Mouse (Mus musculus): ENCODE results near the gene Gm9.
A peak's percentile ranks its signal among the peaks of the same experiment; 100 is the strongest.
"Not testable (repeated sequence)": the region's sequence is repeated elsewhere in the genome, so short reads cannot be mapped to it uniquely, and the experiment has no call there.

The Gm9 gene

DNA sequence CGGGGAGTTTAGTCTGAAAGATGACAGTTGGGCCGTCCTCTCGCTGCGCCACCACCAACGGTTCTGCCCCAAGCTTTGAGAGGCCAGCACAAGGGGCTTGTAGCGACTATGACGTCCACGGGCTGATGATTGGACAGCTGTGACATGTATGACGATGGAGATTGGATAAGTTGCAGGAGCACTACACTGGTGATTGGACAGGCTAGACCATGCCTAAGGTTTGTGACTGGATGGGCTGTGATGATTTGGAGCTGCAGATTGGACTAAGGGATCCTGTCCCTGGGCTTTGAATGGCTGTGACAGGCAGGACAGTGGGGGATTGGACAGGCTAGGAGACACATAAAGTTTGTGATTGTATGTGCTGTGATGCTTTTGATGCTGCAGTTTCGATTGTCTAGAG, at the start of gene Gm9:
TSS of gene Gm9 (minus strand) at position 101 of the 400 bp plus-strand sequence.
- no peak for DNase-seq (ENCODE audit: low read depth, low spot score)

DNA sequence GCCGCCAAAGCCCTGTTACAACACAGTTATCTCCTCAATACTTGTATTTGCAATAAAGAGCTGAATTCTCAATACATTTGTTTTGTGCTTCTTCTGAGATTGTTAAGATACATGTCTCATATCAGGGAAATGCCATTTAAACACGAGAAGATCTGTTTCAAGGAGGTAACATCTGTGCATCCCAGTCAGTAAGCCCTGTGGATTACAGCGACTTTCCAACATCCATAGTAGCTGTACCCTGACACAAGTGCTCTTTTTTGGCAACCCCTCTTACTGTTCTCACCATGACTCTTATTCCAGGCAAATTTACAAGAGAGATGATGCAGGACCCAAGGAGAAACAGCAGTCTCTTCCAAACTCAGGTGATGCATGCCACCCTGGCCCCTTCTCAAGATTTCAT, 38.8 kb upstream of the Gm9 start, which contains the start of gene Rhox3a:
TSS of gene Rhox3a (plus strand) at position 301 of the 400 bp plus-strand sequence.
- DNase-seq (ENCODE audit: low read depth, low spot score): not testable (repeated sequence)

DNA sequence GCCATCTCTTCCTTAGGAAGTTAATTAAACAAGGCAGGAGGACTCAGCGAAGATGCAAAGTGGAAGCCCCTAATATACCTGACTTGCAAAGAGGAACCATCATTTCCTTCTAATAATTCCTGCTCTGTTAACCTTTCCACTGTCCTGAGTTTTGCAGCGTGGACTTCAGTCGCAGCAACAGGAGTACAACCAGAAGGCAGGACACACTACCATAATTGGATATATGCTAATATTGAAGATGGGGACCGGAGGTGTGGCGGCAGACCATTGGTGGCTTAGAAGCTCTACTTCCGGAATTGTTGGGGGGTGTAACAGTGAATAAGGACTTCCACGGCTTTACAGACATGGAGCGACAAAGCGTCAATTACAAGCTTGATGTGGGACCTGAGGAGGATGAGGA, 33.8 kb upstream of the Gm9 start, which contains the start of gene Rhox2a:
TSS of gene Rhox2a (plus strand) at position 301 of the 400 bp plus-strand sequence.
- not testable (repeated sequence) for DNase-seq (ENCODE audit: low read depth, low spot score)

DNA sequence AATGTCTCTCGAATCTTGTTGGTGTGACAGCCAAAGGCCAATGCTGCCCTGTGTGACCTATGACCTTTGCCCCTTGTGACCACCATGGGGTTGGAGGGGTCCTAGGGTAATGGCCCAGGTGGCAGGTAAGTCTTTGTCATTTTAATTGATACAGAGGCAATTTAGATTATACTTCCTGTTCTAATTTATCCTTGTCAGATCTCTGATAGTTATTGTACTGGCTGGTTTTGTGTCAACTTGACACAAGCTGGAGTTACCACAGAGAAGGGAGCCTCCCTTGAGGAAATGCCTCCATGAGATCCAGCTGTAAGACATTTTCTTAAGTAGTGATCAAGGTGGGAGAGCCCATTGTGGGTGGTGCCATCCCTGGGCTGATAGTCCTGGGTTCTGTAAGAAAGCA, 11.3 kb upstream of the Gm9 start, which contains the start of gene Rhox1:
TSS of gene Rhox1 (minus strand) at position 101 of the 400 bp plus-strand sequence.
- not testable (repeated sequence) for DNase-seq (ENCODE audit: low read depth, low spot score)

DNA sequence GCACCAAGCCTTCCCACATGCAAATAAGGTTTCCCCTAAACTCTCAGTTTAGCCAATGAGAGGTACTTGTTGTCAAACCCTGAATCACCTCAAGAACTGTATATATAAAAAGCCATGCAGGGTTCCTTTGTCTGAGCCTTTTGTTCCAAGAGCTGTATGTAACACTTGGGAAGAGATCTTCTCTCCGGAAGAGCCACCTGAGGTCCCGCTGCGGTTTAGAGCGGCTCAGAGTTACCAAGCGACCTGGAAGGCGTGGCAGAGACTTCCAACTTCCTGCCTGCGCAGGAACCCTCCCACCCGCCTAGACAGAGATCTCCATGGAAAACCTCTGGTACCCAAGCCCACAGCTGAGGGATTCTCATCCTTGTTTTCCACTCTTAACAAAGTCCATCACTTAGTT, 12.2 kb downstream of the Gm9 start:
- no peak for DNase-seq (ENCODE audit: low read depth, low spot score)

DNA sequence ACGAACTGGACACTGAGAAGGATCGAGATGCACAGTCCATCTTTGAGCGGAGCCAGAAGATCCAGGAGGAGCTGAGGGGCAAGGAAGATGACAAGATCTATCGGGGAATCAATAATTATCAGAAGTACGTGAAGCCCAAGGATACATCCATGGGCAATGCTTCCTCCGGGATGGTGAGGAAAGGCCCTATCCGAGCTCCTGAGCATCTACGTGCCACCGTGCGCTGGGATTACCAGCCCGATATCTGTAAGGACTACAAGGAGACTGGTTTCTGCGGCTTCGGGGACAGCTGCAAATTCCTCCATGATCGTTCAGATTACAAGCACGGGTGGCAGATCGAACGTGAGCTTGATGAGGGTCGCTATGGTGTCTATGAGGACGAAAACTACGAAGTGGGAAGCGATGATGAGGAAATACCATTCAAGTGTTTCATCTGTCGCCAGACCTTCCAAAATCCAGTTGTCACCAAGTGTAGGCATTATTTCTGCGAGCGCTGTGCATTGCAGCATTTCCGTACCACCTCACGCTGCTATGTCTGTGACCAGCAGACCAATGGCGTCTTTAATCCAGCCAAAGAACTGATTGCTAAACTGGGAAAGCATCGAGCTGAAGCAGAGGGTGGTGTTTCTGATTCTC, 19.0 kb downstream of the Gm9 start:
- no peak for DNase-seq (ENCODE audit: low read depth, low spot score)

DNA sequence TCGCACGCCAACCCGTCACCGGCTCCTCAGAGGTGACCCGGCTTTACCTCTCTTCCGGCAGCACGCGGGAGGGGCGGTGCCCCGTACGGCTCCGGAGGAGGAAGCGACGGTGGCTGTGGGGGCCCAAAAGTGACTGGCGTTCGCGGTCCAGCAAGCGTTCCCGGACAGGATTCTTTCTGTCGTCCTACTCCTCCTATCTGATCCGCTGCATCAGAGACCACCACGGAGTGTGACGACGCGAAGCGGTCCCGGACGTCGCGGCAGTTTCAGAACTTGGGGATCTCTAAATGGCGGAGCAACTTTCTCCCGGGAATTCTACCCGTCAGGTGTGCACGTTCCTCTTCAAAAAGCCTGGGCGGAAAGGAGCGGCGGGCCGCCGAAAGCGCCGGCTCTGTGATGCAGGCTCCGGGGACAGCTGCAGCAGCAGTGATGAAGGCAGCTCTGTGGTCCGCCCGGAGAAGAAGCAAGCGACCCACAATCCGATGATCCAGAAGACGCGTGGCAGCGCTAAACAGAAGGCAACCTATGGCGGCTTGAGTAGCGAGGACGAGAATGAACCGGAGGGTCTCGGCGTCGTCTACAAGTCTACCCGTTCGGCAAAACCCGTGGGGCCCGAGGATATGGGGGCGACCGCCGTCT, 19.6 kb downstream of the Gm9 start, which contains the start of the genes Ndufa1 and Rnf113a1:
TSS of gene Ndufa1 (minus strand) at position 59 of the 639 bp plus-strand sequence.
TSS of gene Rnf113a1 (plus strand) at position 141 of the 639 bp plus-strand sequence.
- DNase-seq (ENCODE audit: low read depth, low spot score): peak; percentile 55

DNA sequence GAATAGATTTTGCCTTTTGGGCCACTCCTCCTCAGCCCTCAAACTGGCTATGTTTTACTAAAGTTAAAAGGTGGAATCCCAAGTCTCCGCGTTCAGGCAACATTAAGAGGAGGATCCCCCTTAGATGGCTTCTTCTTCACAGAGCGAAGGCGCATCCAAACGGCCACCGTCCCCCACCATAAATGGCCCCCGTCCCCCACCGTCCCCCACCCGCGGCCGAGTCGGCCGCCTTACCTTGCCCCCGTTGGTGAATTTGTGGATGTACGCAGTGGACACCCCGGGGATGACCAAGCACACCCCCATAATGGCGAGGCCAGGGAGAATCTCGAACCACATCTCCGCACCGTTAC, 20.1 kb downstream of the Gm9 start:
- DNase-seq (ENCODE audit: low read depth, low spot score): no peak

DNA sequence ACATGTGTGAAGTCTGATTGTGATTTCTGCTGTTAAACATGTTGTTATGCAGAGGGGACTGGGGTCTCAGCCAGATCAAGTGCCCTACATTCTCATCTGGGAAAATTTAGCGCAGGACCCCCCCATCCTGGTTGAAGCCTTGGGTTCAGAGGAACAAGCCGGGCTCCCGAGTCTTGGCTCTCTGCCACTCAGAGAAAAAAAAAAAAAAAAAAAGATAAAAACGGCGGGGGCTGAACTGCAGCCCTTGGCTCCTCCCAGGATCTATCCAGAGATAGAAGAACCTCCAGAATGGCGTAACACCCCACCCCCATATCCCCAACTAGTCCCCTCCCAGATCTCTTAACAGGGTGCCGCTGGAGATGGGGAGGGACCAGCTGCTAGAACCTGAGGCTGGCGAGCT, 26.4 kb downstream of the Gm9 start:
- DNase-seq (ENCODE audit: low read depth, low spot score): not testable (repeated sequence)

DNA sequence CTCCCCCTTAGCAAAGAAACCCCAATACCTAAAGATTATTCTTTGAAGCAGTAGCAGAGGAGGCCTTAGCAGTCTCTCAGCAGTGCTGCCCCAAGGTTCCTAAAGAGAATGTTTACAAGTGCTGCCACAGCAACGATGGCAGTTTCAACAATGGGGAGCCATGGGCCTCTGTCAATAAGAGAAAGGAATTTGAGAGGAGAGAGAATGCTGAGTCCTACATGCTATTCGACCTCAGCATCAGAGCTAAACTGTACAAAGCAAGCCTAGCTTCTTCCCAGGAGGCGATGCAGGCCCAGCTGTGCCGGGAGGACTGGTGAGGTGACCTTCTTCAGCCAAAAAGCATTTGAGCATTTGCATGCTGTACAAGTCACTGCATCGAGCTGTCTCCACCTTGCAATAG, 42.1 kb downstream of the Gm9 start, which contains the start of gene Akap14:
TSS of gene Akap14 (minus strand) at position 101 of the 400 bp plus-strand sequence.
- DNase-seq (ENCODE audit: low read depth, low spot score): no peak

DNA sequence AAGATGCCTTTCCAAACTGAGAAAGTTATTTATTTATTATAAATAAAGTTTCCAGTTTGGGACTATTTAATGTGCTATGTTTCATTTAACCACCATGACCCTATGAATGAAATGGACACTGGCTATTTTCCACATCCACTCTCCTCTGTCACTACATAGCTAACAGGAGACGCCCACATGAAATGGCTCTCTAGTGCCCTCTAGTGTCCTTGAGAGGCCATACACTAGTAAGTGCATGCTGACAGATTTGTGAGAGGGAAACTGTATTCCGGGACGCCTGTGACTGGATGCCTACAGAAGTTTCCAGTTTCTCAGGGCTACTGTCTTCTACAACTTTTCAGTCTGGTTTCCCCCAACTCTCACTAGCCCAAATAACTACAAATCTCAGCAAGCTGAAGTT, 43.8 kb downstream of the Gm9 start:
- DNase-seq (ENCODE audit: low read depth, low spot score): peak; percentile 36

DNA sequence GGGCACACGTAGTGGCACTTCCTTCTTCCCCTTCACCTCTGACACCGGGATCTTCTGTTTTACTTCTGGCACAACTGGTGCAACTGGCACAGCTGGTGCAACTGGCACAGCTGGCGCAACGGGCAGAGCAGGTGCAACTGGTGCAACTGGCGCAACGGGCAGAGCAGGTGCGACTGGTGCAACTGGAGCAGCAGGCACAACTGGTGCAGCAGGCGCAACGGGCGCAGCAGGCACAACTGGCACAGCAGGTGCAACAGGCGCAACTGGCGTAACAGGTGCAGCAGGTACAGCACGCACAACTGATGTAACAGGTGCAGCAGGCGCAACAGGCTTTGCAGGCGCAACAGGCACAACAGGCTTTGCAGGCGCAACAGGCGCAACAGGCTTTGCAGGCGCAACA, 47.7 kb downstream of the Gm9 start:
- DNase-seq (ENCODE audit: low read depth, low spot score): no peak

DNA sequence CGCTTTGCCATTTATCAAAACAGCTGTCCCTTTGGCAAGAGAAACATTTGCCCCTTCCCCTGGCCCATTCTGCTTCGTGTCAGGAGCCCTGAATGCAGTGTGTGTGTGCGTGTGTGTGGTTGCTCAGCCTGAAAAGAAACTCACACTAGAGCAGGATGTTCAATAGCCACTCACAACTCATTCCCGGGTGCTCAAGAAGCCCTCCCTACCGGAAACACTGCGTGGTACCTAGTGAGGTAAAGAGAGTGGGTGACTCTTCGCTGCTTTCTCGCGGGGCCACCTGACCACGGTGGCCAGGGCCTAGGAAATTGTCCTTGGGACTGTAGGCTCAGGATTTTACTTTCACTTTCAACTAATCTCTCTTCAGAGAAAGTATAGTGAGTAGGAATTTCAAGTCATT, 49.7 kb downstream of the Gm9 start:
- no peak for DNase-seq (ENCODE audit: low read depth, low spot score)

Measured in c-Kit-negative CD71-positive TER-119-positive erythroid progenitor cells, embryonic 14.5 days (primary cell).